Mouse (Mus musculus) lung, embryonic 14.5 days (tissue): ENCODE data around the gene Lmx1a. TPM values are rescaled to one million over a fixed set of nuclear protein-coding genes. Genes with fewer than 3 reads are reported as not detected.

ENCODE experiments used
- ATAC-seq: fragments of 200-750 bp; cut with Nextera tagmentation; 2 replicates; pipeline ENCODE4 v1.8.0; 2017; ENCODE audit warnings: mild to moderate bottlenecking, moderate TSS enrichment, moderate library complexity; ENCODE audit not compliant: insufficient read depth
- DNase-seq: peaks from one replicate; pipeline ENCODE4 v3.0.0-alpha.2; 2015
- H3K27ac ChIP-seq: fragments of 300-500 bp; sonication (generic); 2 replicates; pipeline ENCODE4 v1.5.1; 2014; ENCODE audit warnings: low read depth, mild to moderate bottlenecking, moderate library complexity
- H3K27me3 ChIP-seq: fragments of 300-500 bp; sonication (generic); 2 replicates; pipeline ENCODE4 v1.6.1; 2014; ENCODE audit warnings: low read length, control low read depth; ENCODE audit not compliant: insufficient read depth
- H3K36me3 ChIP-seq: fragments of 300-500 bp; sonication (generic); 2 replicates; pipeline ENCODE4 v1.6.1; 2014; ENCODE audit warnings: control low read depth; ENCODE audit not compliant: insufficient read depth
- H3K4me1 ChIP-seq: fragments of 300-500 bp; sonication (generic); 2 replicates; pipeline ENCODE4 v1.6.1; 2014; ENCODE audit warnings: antibody characterized with exemption, control low read depth; ENCODE audit not compliant: insufficient read depth
- H3K4me2 ChIP-seq: fragments of 300-500 bp; sonication (generic); 2 replicates; pipeline ENCODE4 v1.6.1; 2014; ENCODE audit warnings: mild to moderate bottlenecking
- H3K4me3 ChIP-seq: fragments of 300-500 bp; sonication (generic); 2 replicates; pipeline ENCODE4 v1.5.1; 2014; ENCODE audit warnings: low read depth, low read length
- H3K9ac ChIP-seq: fragments of 300-500 bp; sonication (generic); 2 replicates; pipeline ENCODE4 v1.6.1; 2014
- H3K9me3 ChIP-seq: fragments of 300-500 bp; sonication (generic); 2 replicates; pipeline ENCODE4 v1.6.1; 2016; ENCODE audit warnings: low read depth, low read length, control low read depth
- CTCF ChIP-seq: IDR thresholded peaks from 2 replicates; pipeline ENCODE4 v1.5.1; 2016; ENCODE audit warnings: antibody characterized with exemption, low read depth
- WGBS: fragments of 180-500 bp; shearing (Covaris S2); extraction: QIAGEN DNeasy Blood & Tissue Kit; methylation state at CpG from one replicate; pipeline ENCODE4 v1.1.7; 2014; 5-methylcytosine and 5-hydroxymethylcytosine counted together
- polyA plus RNA-seq: library from polyadenylated mRNA; unstranded; fragments of >200 nt; fragmentation: Nextera tagmentation; extraction: Ambion mirVana; gene quantifications from 2 replicates; pipeline ENCODE4 v1.2.1, GENCODE M21; 2014

Gene Lmx1a
- polyA plus RNA-seq, 1 experiment from 2014 or later, result not detected

DNA sequence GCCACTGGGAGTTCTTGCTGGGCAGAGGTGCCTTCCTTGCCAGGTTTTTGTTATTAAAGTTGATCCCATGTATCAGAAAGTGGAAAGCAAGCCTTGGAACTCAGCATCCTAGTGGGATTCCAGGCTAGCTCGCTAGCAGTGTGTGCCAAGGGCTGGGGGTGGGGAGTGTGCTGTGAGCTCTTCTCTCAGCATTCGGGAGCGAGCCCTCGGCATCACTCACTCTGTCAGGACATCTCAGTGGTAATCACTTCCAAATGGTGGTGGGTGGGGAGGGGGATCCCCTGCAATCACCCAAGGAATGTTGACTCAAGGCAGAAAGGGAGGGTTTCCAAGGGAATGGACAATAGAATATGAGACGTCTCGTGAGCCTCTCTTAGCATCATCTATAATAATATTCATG is 45.4 kb downstream of the Lmx1a start:
- WGBS, result 4% methylated on average over 6 of the region's 6 CpGs
- Histone ChIP-seq H3K36me3 (no peaks in the 10 kb centered on the region), H3K27ac (no peak overlapping the region), H3K4me3 (no peak overlapping the region), H3K9me3 (no peaks in the 10 kb centered on the region), H3K4me1 (peaks cover 4% of the 10 kb centered on the region; the same call in 1 of the 2 replicates), H3K9ac (no peak overlapping the region), H3K27me3 (no peaks in the 10 kb centered on the region), H3K4me2 (no peak overlapping the region)
- TF ChIP-seq CTCF, result no peak
- DNase-seq (peak; percentile 12), ATAC-seq (no peak)

DNA sequence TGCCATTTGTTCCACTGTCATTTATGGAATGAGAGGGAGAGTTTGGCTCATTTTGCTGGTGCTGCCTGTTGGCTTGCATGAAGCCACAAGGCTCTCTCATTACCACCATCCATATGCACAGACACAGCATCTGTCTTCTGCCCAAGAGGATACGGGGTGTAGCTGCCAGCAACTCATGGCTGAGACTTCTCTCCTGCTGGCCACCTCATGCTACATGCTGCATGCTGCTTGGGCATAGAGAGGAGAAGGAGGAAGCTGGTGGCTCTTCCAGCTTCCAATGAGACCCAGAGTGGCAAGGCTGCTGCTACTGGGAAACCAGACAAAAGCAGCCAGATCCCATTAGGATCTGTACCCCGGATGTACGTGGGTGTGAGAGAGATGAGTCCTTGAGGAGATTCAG is 47.8 kb downstream of the Lmx1a start:
- Histone ChIP-seq H3K36me3 (no peaks in the 10 kb centered on the region), H3K27me3 (no peaks in the 10 kb centered on the region), H3K9me3 (no peaks in the 10 kb centered on the region), H3K27ac (no peak overlapping the region), H3K4me2 (no peak overlapping the region), H3K9ac (no peak overlapping the region), H3K4me3 (no peak overlapping the region), H3K4me1 (peaks cover 4% of the 10 kb centered on the region; the same call in 1 of the 2 replicates)
- DNase-seq (peak; percentile 9), ATAC-seq (peak; percentile 44; the same call in 1 of the 2 replicates)
- 60% methylated on average over 3 of the region's 3 CpGs for WGBS
- no peak for TF ChIP-seq CTCF

DNA sequence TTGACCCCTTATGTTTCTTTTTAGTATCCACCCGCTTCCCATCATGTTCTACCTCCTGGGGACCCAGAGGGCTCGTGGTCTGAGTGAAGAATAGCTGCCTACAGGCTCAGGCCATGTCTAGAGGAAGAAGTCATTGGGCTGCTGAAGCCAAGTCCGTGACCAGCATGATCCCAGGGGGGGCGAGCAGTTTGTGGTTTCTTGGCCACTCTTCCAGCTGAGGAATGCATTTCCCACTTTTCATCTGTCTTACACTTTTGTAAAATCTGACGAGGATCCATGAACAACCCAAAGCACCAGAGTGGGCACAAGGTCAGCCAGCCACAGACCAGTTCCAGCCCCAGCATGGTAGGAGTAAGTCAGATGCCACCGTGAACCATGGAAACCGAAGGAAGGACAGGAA is 50.2 kb downstream of the Lmx1a start:
- ATAC-seq (no peak), DNase-seq (no peak)
- no peaks in the 10 kb centered on the region for H3K27me3 ChIP-seq
- H3K9me3 ChIP-seq, result no peaks in the 10 kb centered on the region
- no peak overlapping the region for H3K27ac ChIP-seq
- no peaks in the 10 kb centered on the region for H3K36me3 ChIP-seq
- no peak for TF ChIP-seq CTCF
- H3K4me1 ChIP-seq, result peaks cover 2% of the 10 kb centered on the region; the same call in 1 of the 2 replicates
- H3K4me3 ChIP-seq, result no peak overlapping the region
- H3K4me2 ChIP-seq, result no peak overlapping the region
- H3K9ac ChIP-seq, result no peak overlapping the region
- 60% methylated on average over 7 of the region's 7 CpGs for WGBS

GRCm38 (mm10) chr1:167746676-167747075 is 57.6 kb downstream of the Lmx1a start:
- no peak for DNase-seq
- Histone ChIP-seq H3K4me2 (no peak overlapping the region), H3K27ac (no peak overlapping the region), H3K4me3 (no peak overlapping the region), H3K9ac (no peak overlapping the region), H3K36me3 (no peaks in the 10 kb centered on the region), H3K9me3 (no peaks in the 10 kb centered on the region), H3K27me3 (no peaks in the 10 kb centered on the region), H3K4me1 (no peaks in the 10 kb centered on the region)
- WGBS, result 40% methylated on average over 6 of the region's 6 CpGs
- no peak for TF ChIP-seq CTCF
- ATAC-seq, result no peak

- TF ChIP-seq CTCF, result no peak
- H3K4me1 ChIP-seq, result peaks cover 5% of the 10 kb centered on the region; the same call in 1 of the 2 replicates
- DNase-seq (peak; percentile 15), ATAC-seq (no peak)
- WGBS, result 64% methylated on average over 5 of the region's 5 CpGs
- H3K27me3 ChIP-seq, result no peaks in the 10 kb centered on the region
- no peak overlapping the region for H3K4me2 ChIP-seq
- no peak overlapping the region for H3K9ac ChIP-seq
- no peak overlapping the region for H3K4me3 ChIP-seq
- H3K36me3 ChIP-seq, result no peaks in the 10 kb centered on the region
- H3K9me3 ChIP-seq, result no peaks in the 10 kb centered on the region
- H3K27ac ChIP-seq, result no peak overlapping the region
These were observed 63.6 kb downstream of the Lmx1a start for GRCm38 (mm10) chr1:167752661-167753060.

GRCm38 (mm10) chr1:167754085-167754484 is 65.0 kb downstream of the Lmx1a start:
- Histone ChIP-seq H3K27me3 (no peaks in the 10 kb centered on the region), H3K36me3 (no peaks in the 10 kb centered on the region), H3K27ac (no peak overlapping the region), H3K4me3 (no peak overlapping the region), H3K4me2 (no peak overlapping the region), H3K4me1 (peaks cover 5% of the 10 kb centered on the region; the same call in 1 of the 2 replicates), H3K9ac (no peak overlapping the region), H3K9me3 (no peaks in the 10 kb centered on the region)
- DNase-seq, result no peak
- TF ChIP-seq CTCF, result no peak
- ATAC-seq, result no peak
- 61% methylated on average over 4 of the region's 4 CpGs for WGBS

DNA sequence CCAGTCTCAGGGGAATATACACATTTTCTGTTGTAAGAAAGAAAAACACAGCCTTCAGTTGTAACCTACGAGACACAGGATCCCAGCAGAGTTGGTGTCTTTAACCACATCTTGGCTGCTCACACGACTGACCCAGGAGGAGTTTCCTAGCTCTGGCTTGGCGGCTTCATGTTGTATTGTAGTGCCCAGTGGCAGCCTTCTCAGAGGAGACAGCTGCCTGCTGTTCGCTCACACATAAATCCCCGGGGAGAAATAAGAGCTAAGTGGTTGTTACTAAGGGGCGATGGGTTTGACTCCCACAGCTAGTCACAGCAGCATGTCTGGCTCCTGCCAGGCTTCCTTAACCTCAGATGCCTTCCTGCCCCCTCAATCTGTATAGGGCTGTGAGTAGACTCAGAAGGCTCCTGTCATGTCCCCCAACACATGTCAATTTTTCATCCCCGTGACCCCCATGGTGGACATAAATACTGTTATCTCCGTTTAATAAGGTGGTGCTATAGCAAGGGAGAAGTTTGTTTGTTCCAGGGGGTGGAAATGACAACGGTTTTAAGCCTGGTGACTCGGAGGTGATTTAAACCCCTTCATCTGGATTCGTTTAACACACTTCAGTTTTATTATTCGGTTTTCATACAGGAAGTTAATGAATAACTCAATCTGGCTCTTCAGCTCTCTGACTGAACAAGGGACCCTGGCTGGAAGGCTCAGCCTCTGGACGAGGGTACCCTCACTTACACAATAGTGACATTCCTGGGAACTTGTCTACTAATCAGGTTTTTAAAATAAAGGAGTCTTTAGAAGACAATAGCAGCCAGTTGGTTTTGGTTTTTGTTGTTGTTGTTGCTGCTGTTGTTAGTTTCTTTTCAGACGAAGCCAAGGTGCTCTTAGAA is 65.8 kb downstream of the Lmx1a start:
- no peak for TF ChIP-seq CTCF
- Histone ChIP-seq H3K27me3 (no peaks in the 10 kb centered on the region), H3K4me1 (peaks cover 5% of the 10 kb centered on the region; the same call in 1 of the 2 replicates), H3K9me3 (no peaks in the 10 kb centered on the region), H3K4me2 (peak overlapping the region; percentile 33; the same call in 1 of the 2 replicates), H3K4me3 (no peak overlapping the region), H3K27ac (no peak overlapping the region), H3K36me3 (no peaks in the 10 kb centered on the region), H3K9ac (no peak overlapping the region)
- ATAC-seq (peak; percentile 69), DNase-seq (peak; percentile 51)
- WGBS, result 12% methylated on average over 14 of the region's 14 CpGs
